Mouse (Mus musculus) CD4-positive, CD25-positive, alpha-beta regulatory T cell, adult 4 months (primary cell): ENCODE data around the gene Lrrc57. TPM values are rescaled to one million over a fixed set of nuclear protein-coding genes. Genes with fewer than 3 reads are reported as not detected.

Experiments
- polyA plus RNA-seq, 2 experiments: library from polyadenylated mRNA; unstranded; fragments of 100-300 nt; shearing (Covaris generic); gene quantifications; one replicate each; pipeline ENCODE4 v1.2.1; 2017

The Lrrc57 gene
- polyA plus RNA-seq, 2 experiments from 2014 or later: 33.0 to 37.2 TPM

Other genes with a start within 250 kb of the Lrrc57 start
- 10 to 100 TPM; 21.0 to 25.8 TPM for gene Ganc, start 205.6 kb downstream of the Lrrc57 start, polyA plus RNA-seq
- 10 to 100 TPM; 14.4 to 25.7 TPM for gene Tmem87a, start 205.4 kb downstream of the Lrrc57 start, polyA plus RNA-seq
- 10 to 100 TPM; 59.3 to 94.3 TPM for gene Capn3, start 153.5 kb downstream of the Lrrc57 start, polyA plus RNA-seq
- gene Zfp106, start 45.7 kb downstream of the Lrrc57 start, polyA plus RNA-seq: 10 to 100 TPM; 20.9 to 26.0 TPM
- 10 to 100 TPM; 51.9 to 61.8 TPM for gene Snap23, start 41.8 kb downstream of the Lrrc57 start, polyA plus RNA-seq
- gene Haus2, start 137 bp downstream of the Lrrc57 start, polyA plus RNA-seq: 10 to 100 TPM; 14.1 to 22.1 TPM
- gene Stard9, start 19.6 kb upstream of the Lrrc57 start, polyA plus RNA-seq: under 1 TPM; 0.48 to 0.59 TPM
- 1 to 10 TPM; 4.9 to 6.3 TPM for gene Cdan1, start 240.6 kb upstream of the Lrrc57 start, polyA plus RNA-seq
- under 1 TPM; 0.66 to 0.91 TPM for gene Ttbk2, start 241.1 kb upstream of the Lrrc57 start, polyA plus RNA-seq